Mouse (Mus musculus): Measurements from ENCODE around the gene Actn3.
A peak's percentile ranks its signal among the peaks of the same experiment; 100 is the strongest.
"Not testable (repeated sequence)": the region's sequence is repeated elsewhere in the genome, so short reads cannot be mapped to it uniquely, and the experiment has no call there.

Actn3 gene

DNA sequence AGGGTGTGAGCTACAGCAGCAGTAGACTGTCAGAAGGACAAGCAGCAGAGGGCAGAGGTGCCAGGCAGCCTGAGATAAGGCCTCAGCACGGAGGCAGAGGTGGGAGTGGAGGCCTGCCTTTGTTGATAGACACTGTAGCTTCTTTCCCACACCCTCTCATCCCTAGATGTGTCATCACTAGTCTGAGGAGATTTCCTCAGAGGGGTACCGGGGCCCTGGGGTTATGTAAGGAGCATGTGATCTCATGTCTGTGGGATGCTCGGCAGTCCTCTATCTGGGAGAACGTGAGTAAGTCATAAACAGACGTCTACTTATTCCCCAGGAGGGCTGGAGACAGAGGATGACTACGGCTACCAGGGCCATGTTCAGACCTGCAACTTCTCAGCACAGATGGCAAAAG is 18.6 kb downstream of the Actn3 start:
- DNase-seq: no peak

DNA sequence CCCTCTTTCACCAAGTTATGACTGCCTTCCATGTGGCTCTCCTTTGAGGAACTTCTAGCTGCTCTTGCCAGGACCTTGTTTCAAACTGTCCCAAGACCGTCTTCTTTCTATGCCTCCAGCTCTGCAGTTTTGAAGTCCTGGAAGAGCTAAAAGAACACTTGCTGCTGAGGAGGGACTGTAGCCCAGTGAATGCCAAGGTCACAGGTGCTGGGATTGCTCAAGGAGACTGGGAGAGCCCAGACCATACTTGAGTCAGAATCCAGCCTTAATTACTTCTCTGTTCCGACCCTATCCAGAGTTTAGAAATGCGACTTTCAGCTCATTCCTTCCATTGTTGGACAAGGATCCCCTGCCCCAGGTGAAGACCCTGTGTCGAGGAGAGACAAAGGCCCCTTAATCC is 21.8 kb downstream of the Actn3 start:
- no peak for DNase-seq

DNA sequence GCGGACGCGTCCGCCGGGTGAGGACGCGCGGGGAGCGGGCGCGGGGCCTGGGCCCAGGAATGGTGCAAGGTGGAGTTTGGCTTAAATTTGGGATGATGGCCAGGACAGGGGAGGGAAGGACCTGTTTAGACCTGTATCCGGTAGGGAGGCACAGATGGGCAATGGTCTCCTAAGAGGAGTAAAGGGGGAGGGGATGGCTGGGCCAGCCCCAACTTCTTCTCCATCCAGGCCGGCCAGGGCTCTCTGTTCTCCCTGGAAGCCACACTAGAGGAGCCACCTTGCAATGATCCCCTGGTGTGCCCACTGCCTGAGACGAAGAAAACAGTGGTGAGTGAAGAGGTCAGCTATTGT is 22.3 kb downstream of the Actn3 start:
- DNase-seq: peak in 1 of 2 experiments; percentile 15

DNA sequence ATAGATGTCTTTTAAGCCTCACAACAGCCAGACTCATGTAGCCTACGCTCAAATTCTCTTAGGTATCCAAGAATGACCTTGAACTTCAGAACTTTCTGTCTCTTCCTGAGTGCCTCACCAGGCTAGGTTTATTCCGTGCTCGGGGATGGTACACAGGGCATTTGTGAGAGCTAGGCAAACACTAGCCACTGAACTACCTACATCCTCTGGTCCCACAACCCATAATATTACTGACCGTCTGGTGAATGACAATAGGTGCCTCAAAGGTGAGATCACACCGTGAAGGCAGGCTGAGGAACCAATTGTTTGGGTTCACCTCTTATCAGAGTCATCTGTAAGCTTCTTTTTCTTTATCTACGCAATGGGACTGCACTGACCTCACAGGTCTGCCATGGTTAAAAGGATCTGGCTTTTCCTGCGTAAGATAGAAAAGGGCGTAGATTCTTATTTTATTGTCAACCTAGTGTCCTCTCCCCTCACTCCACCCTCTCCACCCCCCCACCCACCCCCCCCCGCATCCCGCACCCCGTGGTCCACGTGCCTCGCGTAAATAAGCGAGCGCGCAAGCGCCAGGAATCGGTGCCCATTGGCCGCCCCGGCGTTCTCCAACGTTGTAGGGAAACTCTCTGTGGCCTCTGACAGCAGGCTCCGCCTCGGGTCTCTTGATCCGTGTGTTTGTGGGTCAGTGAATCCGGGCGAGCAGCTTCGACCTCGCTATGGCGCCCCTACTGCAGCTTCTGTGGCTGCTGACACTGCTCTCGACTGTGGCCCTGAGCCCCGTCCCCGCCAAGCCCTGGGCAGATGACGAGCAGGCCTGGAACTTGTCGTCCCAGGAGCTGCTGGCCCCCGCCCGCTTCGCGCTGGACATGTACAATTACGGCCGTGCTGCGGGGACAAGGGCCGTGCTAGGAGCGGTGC is 22.9 kb downstream of the Actn3 start, which contains the start of gene Ctsf:
Gene Ctsf (plus strand): TSS at position 579 of the 918 bp plus-strand sequence.
- peak; percentile 94 for DNase-seq

DNA sequence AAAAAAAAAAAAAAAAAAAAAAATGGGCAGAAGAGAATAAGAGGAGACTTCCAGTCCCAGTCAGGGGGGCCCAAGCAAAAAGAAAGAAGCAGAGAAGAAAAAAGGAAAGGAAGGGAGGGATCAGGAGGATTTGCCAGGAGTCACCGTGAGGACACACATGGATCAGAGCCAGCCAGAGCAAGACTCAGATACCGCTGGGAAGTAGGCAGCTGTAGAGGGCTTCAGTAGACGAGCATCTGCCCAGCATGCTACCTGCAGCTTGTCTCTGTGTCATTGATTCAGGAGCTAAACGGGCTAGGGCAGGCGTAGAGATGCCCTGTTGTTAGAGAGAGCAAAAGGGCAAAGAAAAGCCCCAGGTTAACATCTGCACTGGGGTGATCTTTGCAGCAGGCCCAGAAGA is 27.4 kb downstream of the Actn3 start:
- no peak for DNase-seq

DNA sequence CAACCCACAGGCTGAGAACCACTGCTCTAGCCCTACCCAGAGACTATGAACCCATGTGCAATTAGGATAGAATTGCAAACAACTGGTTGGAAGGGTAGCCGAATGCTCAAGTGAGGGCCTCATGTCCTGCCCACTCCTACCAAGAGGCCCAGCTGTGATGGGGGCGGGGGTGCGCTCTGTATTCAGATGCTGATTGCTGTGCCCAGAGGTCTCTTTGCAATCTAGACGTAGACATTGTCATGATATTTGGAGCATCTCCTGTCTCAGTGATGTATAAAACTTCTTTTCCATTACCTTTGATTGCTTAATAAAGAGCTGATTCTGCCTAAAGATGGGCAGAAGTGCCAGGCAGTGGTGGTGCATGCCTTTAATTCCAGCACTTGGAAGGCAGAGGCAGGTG is 27.9 kb downstream of the Actn3 start:
- DNase-seq: no peak

DNA sequence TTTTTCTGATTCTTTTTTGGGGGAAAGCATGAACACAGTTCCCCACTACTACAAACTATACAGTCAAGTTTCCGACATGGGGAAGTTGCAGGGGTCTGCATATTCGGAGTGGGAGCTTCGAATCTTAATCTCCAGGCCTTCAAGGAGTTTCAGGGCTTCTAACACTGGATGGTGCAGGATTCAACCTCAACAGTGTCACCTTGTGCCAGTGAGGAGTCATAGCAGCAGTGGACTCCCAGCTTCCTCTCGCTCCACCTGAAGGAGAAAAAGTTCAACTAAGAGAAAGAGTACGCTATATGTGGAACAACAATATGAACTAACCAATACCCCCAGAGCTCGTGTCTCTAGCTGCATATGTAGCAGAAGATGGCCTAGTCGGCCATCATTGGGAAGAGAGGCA is 30.2 kb downstream of the Actn3 start:
- peak; percentile 54 to 63 for DNase-seq

DNA sequence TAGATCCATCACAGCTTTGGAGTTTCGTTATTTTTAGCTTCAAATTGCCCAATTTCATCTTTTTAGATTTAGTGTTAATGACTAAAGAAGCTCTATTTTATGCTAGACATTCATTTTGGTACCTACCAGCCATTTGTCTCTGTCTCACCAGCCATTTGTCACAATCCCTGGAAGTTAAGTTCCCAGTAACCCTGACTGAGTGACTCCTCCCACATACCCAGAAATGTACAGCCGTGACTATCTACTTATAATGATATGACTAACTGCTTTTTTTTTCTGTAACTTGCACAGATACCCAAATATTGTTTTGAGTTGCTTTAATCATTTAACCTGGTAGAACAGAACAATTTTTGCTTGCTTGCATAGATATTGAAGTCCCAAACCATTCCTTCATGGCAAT is 31.9 kb downstream of the Actn3 start:
- DNase-seq: no peak

DNA sequence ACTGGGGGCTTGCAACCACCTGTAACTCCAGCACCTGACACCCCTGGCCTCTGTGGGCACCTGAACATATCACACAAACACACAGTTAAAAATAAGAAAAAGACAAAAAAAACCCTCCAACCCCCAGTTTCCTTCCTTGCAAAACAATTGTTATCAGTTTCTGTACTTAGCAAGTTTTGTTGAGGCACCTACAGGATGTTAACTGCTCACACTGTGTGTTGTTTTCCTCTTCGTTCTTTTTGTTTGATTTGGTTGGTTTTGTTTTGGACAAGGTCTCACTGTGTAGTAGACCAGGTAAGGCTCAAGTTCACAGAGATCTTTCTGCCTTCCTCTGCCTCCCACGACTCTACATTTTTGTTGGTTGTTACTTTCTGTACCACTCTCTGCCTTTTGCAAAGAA is 35.1 kb downstream of the Actn3 start:
- no peak for DNase-seq

DNA sequence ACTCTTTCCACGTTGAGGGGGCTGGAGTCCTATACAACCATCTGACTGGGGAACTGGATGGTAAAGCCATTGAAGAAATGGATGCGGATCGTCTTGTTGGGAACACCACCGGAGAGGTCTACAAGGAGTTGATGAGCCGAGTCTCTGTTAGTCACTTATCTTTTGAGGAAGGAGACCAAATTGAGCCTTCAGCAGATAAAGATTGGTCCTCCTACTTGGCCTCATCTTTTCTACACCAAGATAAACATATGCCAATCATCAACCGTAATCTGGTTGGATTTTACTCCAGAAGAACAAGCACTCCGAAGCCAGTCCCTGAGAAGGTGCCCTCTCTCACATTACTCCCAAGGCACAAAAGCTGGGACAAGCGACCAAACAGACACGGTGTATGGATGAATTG is 36.9 kb downstream of the Actn3 start:
- no peak for DNase-seq

DNA sequence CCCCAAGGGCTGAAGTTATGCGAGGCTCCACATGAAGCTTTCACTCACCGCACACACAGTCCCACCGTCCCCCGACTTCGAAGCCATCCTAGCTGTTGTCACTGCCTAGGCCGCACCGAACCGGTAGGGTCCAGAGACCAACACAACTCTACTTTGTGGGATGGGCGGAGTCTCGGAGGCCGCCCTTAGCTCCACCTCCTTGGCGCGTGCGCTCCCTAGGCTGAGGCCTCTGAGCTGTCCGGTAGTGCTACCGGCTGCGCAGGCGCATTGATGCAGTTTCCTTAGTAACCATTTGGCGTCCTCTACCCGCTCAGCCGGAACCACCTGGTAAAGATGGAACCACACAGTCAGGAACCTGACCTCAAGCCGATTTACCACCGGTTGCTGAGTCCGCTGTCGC is 38.6 kb downstream of the Actn3 start, which contains the start of the genes Ccs and Ccdc87:
Gene Ccs (minus strand): TSS at position 184 of the 400 bp plus-strand sequence.
Gene Ccdc87 (plus strand): TSS at position 218 of the 400 bp plus-strand sequence.
- DNase-seq: peak; percentile 98 to 99

DNA sequence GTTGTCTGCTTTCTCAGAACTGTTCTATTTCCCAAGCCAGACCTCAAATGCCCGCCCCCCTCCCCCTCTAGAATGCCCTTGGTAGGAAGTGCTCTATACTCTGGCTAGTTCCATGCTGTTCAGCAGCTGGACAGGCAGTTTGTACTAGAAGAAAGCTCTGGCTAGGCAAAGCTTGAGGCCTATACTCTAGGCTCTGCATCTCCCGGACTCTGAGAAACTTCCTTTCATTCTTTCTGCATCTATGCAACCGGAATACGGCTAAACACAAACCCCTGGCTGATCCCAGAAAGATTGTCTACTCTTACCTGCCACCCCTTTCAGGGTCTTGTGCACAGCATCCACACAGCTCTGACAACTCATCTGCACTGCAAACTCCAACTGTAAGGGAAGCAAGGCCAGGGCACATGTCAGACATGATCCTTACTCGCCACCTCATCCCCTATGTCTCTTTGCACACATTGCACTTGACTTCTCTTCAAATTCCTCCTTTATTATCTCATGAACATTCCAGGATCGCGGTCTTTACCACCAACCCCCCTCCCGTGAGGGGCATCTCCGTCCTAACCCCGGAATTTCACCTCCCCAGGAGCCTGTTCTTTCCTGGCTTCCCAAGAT is 39.1 kb downstream of the Actn3 start:
- no peak for DNase-seq

DNA sequence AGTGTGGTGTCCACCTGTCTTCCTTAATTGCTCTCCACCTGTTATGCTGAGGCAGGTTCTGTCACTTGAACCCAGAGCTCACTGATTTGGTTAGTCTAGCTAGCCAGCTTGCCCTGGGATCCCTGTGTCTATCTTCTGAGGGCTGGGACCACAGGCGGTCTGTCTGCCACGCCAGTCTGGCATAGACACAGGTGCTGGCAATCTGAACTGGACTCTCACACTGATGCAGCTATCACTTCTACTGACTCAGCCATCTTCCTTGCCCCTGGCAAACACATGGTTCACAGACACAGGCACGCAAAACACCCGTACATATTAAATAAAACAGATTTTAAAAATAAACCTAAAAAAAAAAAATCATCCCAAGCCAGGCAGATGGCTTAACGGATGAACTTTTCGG is 40.7 kb downstream of the Actn3 start:
- no peak for DNase-seq

DNA sequence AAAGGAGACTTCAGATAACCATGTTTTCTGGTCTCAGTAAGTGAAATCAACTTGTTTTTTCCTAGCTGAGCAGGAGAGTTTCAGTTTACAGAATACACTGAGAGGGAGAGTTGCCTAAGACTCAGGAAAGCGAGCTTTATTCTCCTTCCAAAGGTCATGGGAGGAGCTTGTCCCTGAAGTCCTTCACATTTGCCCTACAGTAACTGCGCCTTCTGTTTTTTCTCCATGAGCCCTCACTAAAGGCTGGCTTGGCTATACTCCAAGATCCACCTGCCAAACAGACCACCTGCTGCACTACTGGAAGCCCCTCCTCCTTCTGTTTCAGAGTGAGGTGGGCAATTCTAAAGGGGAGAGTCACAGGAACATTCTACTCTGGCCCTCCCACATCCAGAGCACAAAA is 41.6 kb downstream of the Actn3 start:
- peak; percentile 39 to 72 for DNase-seq

DNA sequence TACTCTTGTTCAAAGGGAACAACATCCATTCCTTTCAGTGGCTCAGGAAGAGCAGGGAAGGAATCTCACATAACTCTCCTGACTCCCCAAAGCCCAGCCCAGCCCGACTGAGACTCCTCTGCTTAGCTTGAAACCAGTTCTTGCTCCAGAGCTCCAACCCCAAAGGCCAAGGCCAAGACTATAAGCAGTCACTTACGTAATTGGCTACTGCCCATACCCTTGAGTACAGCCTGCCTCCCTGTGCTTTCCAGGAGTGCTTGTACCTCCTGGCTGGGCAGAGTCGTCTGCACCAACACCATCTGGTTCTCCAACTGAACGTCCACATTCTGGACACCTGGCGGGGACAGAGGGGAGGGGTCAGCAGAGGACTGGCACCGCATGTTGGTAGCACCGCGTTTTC is 43.7 kb downstream of the Actn3 start:
- DNase-seq: no peak

DNA sequence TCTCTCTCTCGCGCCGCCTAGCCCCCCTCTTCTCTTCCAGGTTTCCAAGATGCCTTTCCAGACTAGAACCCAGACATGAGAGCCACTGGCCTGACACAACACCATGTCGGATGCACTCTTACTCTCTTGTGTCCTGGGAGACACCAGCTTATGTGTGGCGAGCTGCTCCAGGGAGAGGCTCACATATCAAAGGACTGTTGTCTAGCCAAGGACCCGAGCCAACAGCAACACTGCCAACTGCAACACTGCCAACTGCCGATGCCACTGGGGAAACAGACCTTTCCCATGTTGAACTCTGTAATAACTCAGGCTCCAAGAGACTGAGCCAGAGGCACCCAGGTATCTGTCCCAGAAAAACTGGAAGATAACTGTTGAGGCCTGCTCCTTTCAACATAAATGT is 48.6 kb downstream of the Actn3 start:
- peak; percentile 68 to 72 for DNase-seq

DNA sequence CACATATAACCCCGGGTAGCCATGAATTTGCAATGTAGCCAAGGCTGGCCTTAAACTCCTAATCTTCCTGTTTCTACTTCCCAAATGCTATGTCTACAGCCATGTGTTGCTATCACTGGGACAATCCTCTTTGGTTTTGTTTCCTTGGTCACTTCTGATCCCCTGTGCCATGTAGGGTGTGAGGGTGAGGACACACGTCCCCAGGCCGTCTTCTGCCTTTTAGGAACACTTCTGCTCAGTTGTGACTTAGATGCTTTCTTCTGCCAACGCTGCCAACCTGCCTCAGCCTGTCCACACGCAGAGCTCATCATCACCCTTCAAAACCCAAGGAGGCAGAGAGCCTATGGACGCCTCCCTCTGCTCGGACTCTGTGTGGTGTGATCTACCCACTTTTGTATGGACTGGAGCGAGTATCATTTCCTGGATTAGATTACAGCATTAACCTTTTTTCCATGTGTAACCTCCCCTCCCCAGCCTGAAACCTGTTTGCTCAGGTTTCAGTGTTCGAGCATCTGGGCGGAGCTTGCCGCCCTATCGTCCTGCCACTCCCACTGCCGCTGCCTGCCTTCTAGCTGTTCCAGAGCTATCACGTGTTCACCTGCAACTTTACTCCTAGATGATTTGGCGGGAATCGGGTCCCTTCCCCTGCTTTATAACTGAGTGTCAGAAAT is 49.1 kb downstream of the Actn3 start:
- DNase-seq: peak; percentile 61 to 73

DNA sequence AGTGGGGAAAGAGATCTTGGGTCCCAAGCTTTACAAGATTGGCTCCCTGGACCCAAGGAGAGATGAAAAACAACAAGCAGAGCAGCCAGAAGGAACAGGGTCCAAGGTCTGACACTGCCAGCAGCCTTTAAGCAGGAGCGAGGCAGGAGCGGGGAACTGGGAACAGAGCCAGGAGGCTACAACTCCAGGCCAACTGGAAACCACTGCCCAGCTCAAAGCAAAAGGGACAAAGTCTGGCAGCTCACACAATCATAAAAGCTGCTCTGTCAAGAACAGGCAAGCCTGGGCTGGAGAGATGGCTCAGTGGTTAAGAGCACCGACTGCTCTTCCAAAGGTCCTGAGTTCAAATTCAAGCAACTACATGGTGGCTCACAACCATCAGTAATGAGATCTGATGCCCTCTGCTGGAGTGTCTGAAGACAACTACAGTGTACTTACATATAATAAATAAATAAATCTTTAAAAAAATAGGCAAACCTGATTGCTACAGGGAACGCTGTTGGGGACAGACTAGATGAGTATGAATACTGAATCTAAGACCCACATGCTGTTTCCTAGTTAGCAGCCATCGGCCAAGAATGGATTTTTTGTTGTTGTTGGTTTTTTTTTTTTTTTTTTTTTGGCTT is 56.9 kb downstream of the Actn3 start:
- DNase-seq: peak; percentile 96

DNA sequence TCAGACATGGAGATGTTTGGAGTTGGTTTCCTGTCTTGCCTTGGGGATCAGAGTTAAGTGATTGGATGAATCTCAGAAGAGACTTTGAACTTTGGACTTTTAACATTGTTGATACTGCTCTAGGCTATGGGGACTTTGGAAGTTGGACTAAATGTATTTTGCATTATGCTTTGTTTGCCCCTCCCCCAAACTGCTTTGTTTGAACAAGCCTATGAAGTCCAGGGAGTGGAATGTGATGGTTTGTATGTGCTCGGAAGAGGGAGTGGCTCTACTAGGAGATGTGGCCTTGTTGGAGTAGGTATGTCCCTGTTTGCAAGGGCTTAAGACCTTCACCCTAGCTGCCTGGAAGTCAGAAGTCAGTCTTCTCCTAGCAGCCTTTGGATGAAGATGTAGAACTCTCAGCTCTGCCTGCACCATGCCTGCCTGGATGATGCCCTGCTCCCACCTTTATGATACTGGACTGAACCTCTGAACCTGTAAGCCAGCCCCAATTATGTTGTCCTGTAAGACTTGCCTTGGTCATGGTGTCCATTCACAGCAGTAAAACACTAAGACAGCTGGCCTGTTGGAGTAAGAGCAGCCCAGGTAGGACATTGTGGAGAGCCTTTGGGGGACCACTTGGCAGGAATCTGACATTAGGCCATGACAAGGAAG is 60.4 kb downstream of the Actn3 start:
- DNase-seq: peak in 1 of 2 experiments; percentile 55

DNA sequence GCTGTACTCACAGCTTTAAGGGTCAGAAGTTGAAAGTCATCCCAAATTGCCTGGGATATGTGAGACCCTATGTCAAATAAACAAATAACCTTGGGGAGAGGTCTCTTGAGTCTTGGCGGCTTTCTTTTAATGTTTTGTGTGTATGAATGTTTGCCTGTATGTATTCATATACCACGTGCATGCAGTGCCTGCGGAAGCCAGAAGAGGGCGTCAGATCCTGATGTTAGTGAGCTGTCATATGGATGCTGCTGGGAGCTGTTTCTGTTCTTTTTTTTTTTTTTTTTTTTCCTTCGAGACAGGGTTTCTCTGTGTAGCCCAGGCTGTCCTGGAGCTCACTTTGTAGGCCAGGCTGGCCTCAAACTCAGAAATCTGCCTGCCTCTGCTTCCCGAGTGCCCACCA is 64.7 kb downstream of the Actn3 start:
- DNase-seq: peak in 1 of 2 experiments; percentile 55

DNA sequence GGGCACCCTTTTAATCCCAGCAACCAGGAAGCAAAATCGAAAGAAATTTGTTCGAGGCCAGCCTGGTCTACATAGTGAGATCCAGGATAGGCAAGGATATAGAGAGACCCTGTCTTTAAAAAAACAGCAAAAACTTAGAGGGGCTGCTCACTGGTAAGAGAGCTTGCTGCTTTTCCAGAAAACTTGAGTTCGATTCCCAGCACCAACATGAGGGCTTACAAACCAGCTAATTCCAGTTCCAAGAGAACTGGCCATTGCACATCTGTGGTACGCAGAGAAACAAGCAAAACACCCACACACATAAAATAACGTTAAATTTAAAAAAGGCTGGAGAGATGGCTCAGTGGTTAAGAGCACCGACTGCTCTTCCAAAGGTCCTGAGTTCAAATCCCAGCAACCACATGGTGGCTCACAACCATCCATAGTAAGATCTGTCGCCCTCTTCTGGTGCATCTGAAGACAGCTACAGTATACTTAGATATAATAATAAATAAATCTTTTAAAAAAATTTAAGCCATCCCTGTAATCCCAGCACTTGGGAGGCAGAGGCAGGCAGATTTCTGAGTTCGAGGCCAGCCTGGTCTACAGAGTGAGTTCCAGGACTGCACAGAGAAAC is 65.3 kb downstream of the Actn3 start:
- DNase-seq: not testable (repeated sequence)

DNA sequence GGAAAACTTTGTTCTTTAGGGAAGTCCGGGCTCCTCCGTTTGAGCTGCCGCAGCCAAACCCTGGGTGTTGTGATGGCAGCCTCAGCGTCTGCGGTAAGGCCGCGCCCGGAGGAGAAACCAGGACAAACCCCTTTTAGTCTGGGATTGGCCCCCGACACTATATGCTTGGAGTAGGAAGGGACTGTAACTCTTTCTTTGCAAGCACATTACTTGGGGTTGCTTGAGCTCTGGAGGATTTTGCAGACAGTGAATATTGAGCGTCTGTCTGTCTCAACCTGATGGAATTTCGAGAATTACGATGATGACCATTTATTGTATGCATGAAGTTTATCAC is 65.8 kb downstream of the Actn3 start:
- DNase-seq: no peak
